Mouse (Mus musculus) midbrain, embryonic 15.5 days (tissue): Measurements from ENCODE around the gene Hspe1. TPM values are rescaled to one million over a fixed set of nuclear protein-coding genes. Genes with fewer than 3 reads are reported as not detected.

Source experiments
- ATAC-seq: fragments of 200-750 bp; cut with Nextera tagmentation; replicated peaks from 2 replicates; pipeline ENCODE4 v1.8.0; 2017; ENCODE audit warnings: moderate TSS enrichment
- H3K27ac ChIP-seq: fragments of 300-500 bp; sonication (generic); 2 replicates; pipeline ENCODE4 v1.5.1; 2015; ENCODE audit warnings: mild to moderate bottlenecking, inconsistent platforms
- H3K27me3 ChIP-seq: fragments of 300-500 bp; sonication (generic); replicated peaks from 2 replicates; pipeline ENCODE4 v1.6.1; 2015; ENCODE audit warnings: inconsistent platforms
- H3K36me3 ChIP-seq: fragments of 300-500 bp; sonication (generic); replicated peaks from 2 replicates; pipeline ENCODE4 v1.6.1; 2015; ENCODE audit warnings: inconsistent platforms
- H3K4me1 ChIP-seq: fragments of 300-500 bp; sonication (generic); 2 replicates; pipeline ENCODE4 v1.6.1; 2015; ENCODE audit warnings: inconsistent platforms
- H3K4me2 ChIP-seq: fragments of 300-500 bp; sonication (generic); 2 replicates; pipeline ENCODE4 v1.6.1; 2015; ENCODE audit warnings: inconsistent platforms, mild to moderate bottlenecking, moderate library complexity
- H3K4me3 ChIP-seq: fragments of 300-500 bp; sonication (generic); 2 replicates; pipeline ENCODE4 v1.5.1; 2015; ENCODE audit warnings: mild to moderate bottlenecking, inconsistent platforms
- H3K9ac ChIP-seq: fragments of 300-500 bp; sonication (generic); 2 replicates; pipeline ENCODE4 v1.6.1; 2015; ENCODE audit warnings: mild to moderate bottlenecking, inconsistent platforms
- H3K9me3 ChIP-seq: fragments of 300-500 bp; sonication (generic); 2 replicates; pipeline ENCODE4 v1.6.1; 2016; ENCODE audit warnings: inconsistent platforms
- WGBS: fragments of 180-500 bp; shearing (Covaris S2); methylation state at CpG from one replicate; pipeline ENCODE4 v1.1.7; 2015; ENCODE audit warnings: mixed read lengths; 5-methylcytosine and 5-hydroxymethylcytosine counted together
- polyA plus RNA-seq: library from polyadenylated mRNA; unstranded; fragments of >200 nt; fragmentation: Nextera tagmentation; extraction: Ambion mirVana; gene quantifications from 2 replicates; pipeline ENCODE4 v1.2.1, GENCODE M21; 2015

Hspe1 gene
- polyA plus RNA-seq, 1 experiment from 2014 or later, result 203 TPM

GRCm38 (mm10) chr1:55087401-55087904 lies 479 bp upstream of the Hspe1 start:
- Histone ChIP-seq H3K9ac (peak overlapping the region; percentile 94), H3K27ac (peak overlapping the region; percentile 97), H3K4me2 (peak overlapping the region; percentile 76), H3K36me3 (peaks cover 31% of the 10 kb centered on the region), H3K9me3 (no peaks in the 10 kb centered on the region), H3K4me3 (peak overlapping the region; percentile 92), H3K4me1 (peaks cover 40% of the 10 kb centered on the region), H3K27me3 (no peaks in the 10 kb centered on the region)
- ATAC-seq, result peak; percentile 73
- WGBS, result under 1% methylated on average over 55 of the region's 57 CpGs

GRCm38 (mm10) chr1:55088611-55089497 lies 922 bp downstream of the Hspe1 start:
- H3K9me3 ChIP-seq, result no peaks in the 10 kb centered on the region
- H3K27me3 ChIP-seq, result no peaks in the 10 kb centered on the region
- H3K4me3 ChIP-seq, result peak overlapping the region; percentile 92
- peak overlapping the region; percentile 76 for H3K4me2 ChIP-seq
- H3K9ac ChIP-seq, result peak overlapping the region; percentile 94
- WGBS, result 9% methylated on average over 16 of the region's 16 CpGs
- peaks cover 40% of the 10 kb centered on the region for H3K4me1 ChIP-seq
- H3K36me3 ChIP-seq, result peaks cover 22% of the 10 kb centered on the region; the same call in 1 of the 2 replicates
- peak overlapping the region; percentile 97 for H3K27ac ChIP-seq
- no peak; the same call in 1 of the 2 replicates for ATAC-seq

GRCm38 (mm10) chr1:55089498-55090064 lies 1.6 kb downstream of the Hspe1 start:
- no peak overlapping the region for H3K4me3 ChIP-seq
- H3K4me1 ChIP-seq, result peaks cover 40% of the 10 kb centered on the region
- no peak for ATAC-seq
- peak overlapping the region; percentile 76 for H3K4me2 ChIP-seq
- WGBS, result 93% methylated on average over 5 of the region's 5 CpGs
- H3K9me3 ChIP-seq, result no peaks in the 10 kb centered on the region
- peak overlapping the region; percentile 29; the same call in 1 of the 2 replicates for H3K9ac ChIP-seq
- H3K27ac ChIP-seq, result no peak overlapping the region
- H3K27me3 ChIP-seq, result no peaks in the 10 kb centered on the region
- H3K36me3 ChIP-seq, result peaks cover 17% of the 10 kb centered on the region; the same call in 1 of the 2 replicates

GRCm38 (mm10) chr1:55092056-55092455 lies 4.1 kb downstream of the Hspe1 start:
- ATAC-seq, result no peak
- no peak overlapping the region for H3K4me3 ChIP-seq
- 86% methylated on average over 2 of the region's 2 CpGs for WGBS

GRCm38 (mm10) chr1:55092469-55092868 lies 4.5 kb downstream of the Hspe1 start:
- no peaks in the 10 kb centered on the region for H3K9me3 ChIP-seq
- H3K4me3 ChIP-seq, result no peak overlapping the region
- 85% methylated on average over 1 of the region's 1 CpGs for WGBS
- no peak for ATAC-seq
- H3K27ac ChIP-seq, result no peak overlapping the region
- H3K27me3 ChIP-seq, result no peaks in the 10 kb centered on the region
- H3K36me3 ChIP-seq, result peaks cover 15% of the 10 kb centered on the region; the same call in 1 of the 2 replicates
- H3K4me2 ChIP-seq, result no peak overlapping the region
- peaks cover 16% of the 10 kb centered on the region for H3K4me1 ChIP-seq
- H3K9ac ChIP-seq, result no peak overlapping the region

More at GRCm38 (mm10) chr1:55092056-55092455, 4.1 kb downstream of the Hspe1 start:
- H3K9ac ChIP-seq, result no peak overlapping the region
- no peak overlapping the region for H3K4me2 ChIP-seq
- peaks cover 17% of the 10 kb centered on the region for H3K4me1 ChIP-seq
- no peaks in the 10 kb centered on the region for H3K27me3 ChIP-seq
- peaks cover 15% of the 10 kb centered on the region; the same call in 1 of the 2 replicates for H3K36me3 ChIP-seq
- no peaks in the 10 kb centered on the region for H3K9me3 ChIP-seq
- H3K27ac ChIP-seq, result no peak overlapping the region

GRCm38 (mm10) chr1:55106919-55107585 lies 19.1 kb downstream of the Hspe1 start:
- Histone ChIP-seq H3K27ac (no peak overlapping the region), H3K9me3 (no peaks in the 10 kb centered on the region), H3K36me3 (no peaks in the 10 kb centered on the region), H3K4me1 (no peaks in the 10 kb centered on the region), H3K27me3 (no peaks in the 10 kb centered on the region), H3K4me3 (no peak overlapping the region), H3K4me2 (no peak overlapping the region), H3K9ac (no peak overlapping the region)
- no peak for ATAC-seq
- WGBS, result 91% methylated on average over 9 of the region's 9 CpGs

GRCm38 (mm10) chr1:55107644-55108043 lies 19.7 kb downstream of the Hspe1 start:
- H3K27ac ChIP-seq, result no peak overlapping the region
- no peak for ATAC-seq
- H3K27me3 ChIP-seq, result no peaks in the 10 kb centered on the region
- H3K9ac ChIP-seq, result no peak overlapping the region
- no peak overlapping the region for H3K4me2 ChIP-seq
- H3K4me3 ChIP-seq, result no peak overlapping the region
- WGBS, result 87% methylated on average over 1 of the region's 1 CpGs
- no peaks in the 10 kb centered on the region for H3K36me3 ChIP-seq
- no peaks in the 10 kb centered on the region for H3K9me3 ChIP-seq
- H3K4me1 ChIP-seq, result no peaks in the 10 kb centered on the region

GRCm38 (mm10) chr1:55108473-55108872 lies 20.5 kb downstream of the Hspe1 start:
- Histone ChIP-seq H3K9ac (no peak overlapping the region), H3K27me3 (no peaks in the 10 kb centered on the region), H3K4me1 (no peaks in the 10 kb centered on the region), H3K4me3 (no peak overlapping the region), H3K4me2 (no peak overlapping the region), H3K27ac (no peak overlapping the region), H3K9me3 (no peaks in the 10 kb centered on the region), H3K36me3 (no peaks in the 10 kb centered on the region)
- 10% methylated on average over 2 of the region's 2 CpGs for WGBS
- no peak for ATAC-seq

- H3K4me3 ChIP-seq, result no peak overlapping the region
- ATAC-seq, result no peak
- WGBS, result 96% methylated on average over 4 of the region's 4 CpGs
- no peak overlapping the region for H3K9ac ChIP-seq
- H3K36me3 ChIP-seq, result no peaks in the 10 kb centered on the region
- H3K4me1 ChIP-seq, result no peaks in the 10 kb centered on the region
- H3K27ac ChIP-seq, result no peak overlapping the region
- no peak overlapping the region for H3K4me2 ChIP-seq
- H3K27me3 ChIP-seq, result no peaks in the 10 kb centered on the region
- no peaks in the 10 kb centered on the region for H3K9me3 ChIP-seq
Observed at GRCm38 (mm10) chr1:55109066-55109766, 21.3 kb downstream of the Hspe1 start.

GRCm38 (mm10) chr1:55123046-55123445 lies 35.1 kb downstream of the Hspe1 start:
- Histone ChIP-seq H3K9me3 (no peaks in the 10 kb centered on the region), H3K9ac (no peak overlapping the region), H3K36me3 (no peaks in the 10 kb centered on the region), H3K27ac (no peak overlapping the region), H3K4me2 (no peak overlapping the region), H3K4me3 (no peak overlapping the region), H3K4me1 (no peaks in the 10 kb centered on the region), H3K27me3 (no peaks in the 10 kb centered on the region)
- no peak for ATAC-seq
- WGBS, result 89% methylated on average over 5 of the region's 5 CpGs

- H3K4me1 ChIP-seq, result no peaks in the 10 kb centered on the region
- no peak overlapping the region for H3K9ac ChIP-seq
- no peaks in the 10 kb centered on the region for H3K27me3 ChIP-seq
- H3K4me3 ChIP-seq, result no peak overlapping the region
- no peak overlapping the region for H3K27ac ChIP-seq
- no peak for ATAC-seq
- H3K36me3 ChIP-seq, result no peaks in the 10 kb centered on the region
- H3K4me2 ChIP-seq, result no peak overlapping the region
- 95% methylated on average over 2 of the region's 2 CpGs for WGBS
- H3K9me3 ChIP-seq, result no peaks in the 10 kb centered on the region
Observed at GRCm38 (mm10) chr1:55123561-55123960, 35.6 kb downstream of the Hspe1 start.
